Mouse (Mus musculus): ENCODE measurements at regions not wholly inside any gene's neighbourhood (a gene's known extent, or its start where the extent isn't known, plus 50 kb on each side); places are given as distances from the start of the nearest gene placed in this dataset.

DNA sequence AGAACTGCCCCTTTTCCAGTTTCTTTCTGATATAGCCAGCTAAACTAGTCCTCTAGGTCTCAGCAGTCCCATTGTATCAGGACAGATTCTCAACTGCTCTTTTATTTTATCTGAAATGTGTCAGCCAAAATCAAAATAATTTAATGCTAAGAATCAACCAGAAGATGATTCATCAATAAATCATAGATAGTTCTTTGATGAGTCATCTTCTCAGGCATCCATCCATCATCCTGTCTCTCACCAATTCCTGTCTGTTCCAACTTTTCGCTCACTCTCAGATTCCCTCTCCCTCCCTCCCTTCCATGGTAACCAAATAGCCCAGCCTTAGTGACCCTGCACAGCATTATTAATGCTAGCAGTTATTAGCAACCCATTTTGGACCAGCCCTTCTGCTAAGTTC lies 134.0 kb upstream of the Slc24a5 start:
- Histone ChIP-seq H3K4me3 (ENCODE audit: low read depth, low read length) (no peak overlapping the region), H3K4me2 (replicated peaks; ENCODE audit: low read depth) (no peak overlapping the region), H3K9ac (ENCODE audit: low read length) (no peak overlapping the region), H3K27me3 (ENCODE audit: control insufficient read depth, insufficient read depth, low read length) (no peaks in the 10 kb centered on the region), H3K27ac (replicated peaks) (no peak overlapping the region), H3K9me3 (ENCODE audit: control insufficient read depth, low read length) (no peaks in the 10 kb centered on the region), H3K36me3 (ENCODE audit: control insufficient read depth, insufficient read depth, low read length) (no peaks in the 10 kb centered on the region), H3K4me1 (replicated peaks; ENCODE audit: control insufficient read depth, insufficient read depth) (no peaks in the 10 kb centered on the region)
- DNase-seq (ENCODE audit: low spot score) = no peak
- no peak for ATAC-seq (ENCODE audit: low FRiP score, low TSS enrichment)
- WGBS = 53% methylated on average over 1 of the region's 1 CpGs
- TF ChIP-seq CTCF (IDR thresholded peaks at IDR 0.05; ENCODE audit: low read depth) (no peak), EP300 (optimal IDR thresholded peaks at IDR 0.05) (no peak)

DNA sequence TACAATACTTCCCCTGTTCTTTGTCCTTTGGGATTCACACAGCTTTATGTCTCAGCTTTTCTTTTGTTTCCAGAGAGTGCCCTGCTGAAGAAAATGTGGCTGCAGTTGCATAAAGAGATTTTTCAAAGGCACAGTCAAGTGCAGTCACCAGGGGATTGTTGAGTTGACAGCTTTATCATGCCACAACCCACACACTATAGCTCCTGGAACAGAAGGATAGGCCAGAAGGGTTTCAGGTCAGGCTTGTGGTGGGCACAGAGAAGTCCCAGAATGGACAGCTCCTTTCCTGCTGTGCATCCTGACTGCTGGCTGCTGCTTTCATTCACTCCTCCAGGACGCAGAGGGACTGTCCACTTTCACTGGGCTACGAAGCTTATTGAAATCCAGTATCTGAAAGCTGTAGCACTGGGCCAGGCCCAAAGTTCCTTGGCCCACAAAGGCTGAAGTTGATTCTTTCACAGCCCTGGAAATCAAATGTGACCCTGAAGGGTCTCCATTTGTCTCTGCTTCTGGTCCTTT lies 119.6 kb upstream of the Slc24a5 start:
- Histone ChIP-seq H3K4me2 (replicated peaks; ENCODE audit: low read depth) (no peak overlapping the region), H3K27me3 (ENCODE audit: control insufficient read depth, insufficient read depth, low read length) (no peaks in the 10 kb centered on the region), H3K4me1 (replicated peaks; ENCODE audit: control insufficient read depth, insufficient read depth) (no peaks in the 10 kb centered on the region), H3K4me3 (ENCODE audit: low read depth, low read length) (no peak overlapping the region), H3K9me3 (ENCODE audit: control insufficient read depth, low read length) (no peaks in the 10 kb centered on the region), H3K36me3 (ENCODE audit: control insufficient read depth, insufficient read depth, low read length) (no peaks in the 10 kb centered on the region), H3K27ac (replicated peaks) (no peak overlapping the region), H3K9ac (ENCODE audit: low read length) (no peak overlapping the region)
- no peak for DNase-seq (ENCODE audit: low spot score)
- no peak for ATAC-seq (ENCODE audit: low FRiP score, low TSS enrichment)
- 54% methylated on average over 2 of the region's 2 CpGs for WGBS
- TF ChIP-seq EP300 (optimal IDR thresholded peaks at IDR 0.05) (no peak), CTCF (IDR thresholded peaks at IDR 0.05; ENCODE audit: low read depth) (no peak)

DNA sequence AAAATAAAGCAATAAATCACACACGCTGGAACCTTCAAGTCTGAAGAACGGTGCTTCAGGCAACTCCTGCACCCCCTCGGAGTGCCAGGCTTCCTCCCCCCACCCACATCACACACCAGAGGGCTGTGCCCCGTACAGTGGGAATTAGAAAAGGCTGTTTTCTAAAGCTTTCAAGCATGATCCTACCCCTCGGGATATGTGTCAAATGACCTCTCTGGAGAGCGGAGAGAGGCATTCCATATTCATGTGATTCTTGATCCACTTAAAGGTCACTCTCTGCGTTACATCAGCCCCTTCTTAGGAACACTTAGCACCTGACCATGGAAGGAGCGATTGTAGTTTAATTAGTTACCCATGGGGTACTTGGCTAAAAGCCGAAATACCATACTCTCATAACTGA lies 119.1 kb upstream of the Slc24a5 start:
- no peaks in the 10 kb centered on the region for H3K9me3 ChIP-seq (ENCODE audit: control insufficient read depth, low read length)
- no peak overlapping the region for H3K27ac ChIP-seq (replicated peaks)
- no peaks in the 10 kb centered on the region for H3K36me3 ChIP-seq (ENCODE audit: control insufficient read depth, insufficient read depth, low read length)
- no peak overlapping the region for H3K4me2 ChIP-seq (replicated peaks; ENCODE audit: low read depth)
- no peaks in the 10 kb centered on the region for H3K27me3 ChIP-seq (ENCODE audit: control insufficient read depth, insufficient read depth, low read length)
- no peak overlapping the region for H3K9ac ChIP-seq (ENCODE audit: low read length)
- no peaks in the 10 kb centered on the region for H3K4me1 ChIP-seq (replicated peaks; ENCODE audit: control insufficient read depth, insufficient read depth)
- no peak for TF ChIP-seq CTCF (IDR thresholded peaks at IDR 0.05; ENCODE audit: low read depth)
- TF ChIP-seq EP300 (optimal IDR thresholded peaks at IDR 0.05) = no peak
- no peak for DNase-seq (ENCODE audit: low spot score)
- no peak overlapping the region for H3K4me3 ChIP-seq (ENCODE audit: low read depth, low read length)
- WGBS = 65% methylated on average over 9 of the region's 9 CpGs
- no peak for ATAC-seq (ENCODE audit: low FRiP score, low TSS enrichment)

DNA sequence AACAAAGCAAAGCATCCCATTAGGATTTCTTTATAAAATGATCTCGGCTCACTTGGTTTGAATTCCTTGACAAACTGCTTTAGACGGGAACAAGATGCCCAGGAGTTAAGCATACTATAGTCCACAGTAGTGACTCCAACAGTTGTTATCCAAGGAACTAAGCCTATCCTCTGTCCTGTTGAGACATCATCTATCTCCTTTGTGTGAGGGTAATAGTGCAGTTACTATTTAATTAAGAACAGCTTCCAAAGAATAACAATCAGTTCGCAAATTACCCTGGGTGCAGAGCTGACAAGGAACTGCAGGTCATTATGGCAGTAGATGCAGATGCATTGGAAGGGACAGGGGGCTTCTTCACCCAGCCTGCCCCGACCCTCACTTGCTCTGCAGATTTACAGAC lies 115.7 kb upstream of the Slc24a5 start:
- ATAC-seq (ENCODE audit: low FRiP score, low TSS enrichment) = no peak
- TF ChIP-seq CTCF (IDR thresholded peaks at IDR 0.05; ENCODE audit: low read depth) (no peak), EP300 (optimal IDR thresholded peaks at IDR 0.05) (no peak)
- Histone ChIP-seq H3K4me3 (ENCODE audit: low read depth, low read length) (no peak overlapping the region), H3K4me2 (replicated peaks; ENCODE audit: low read depth) (no peak overlapping the region), H3K36me3 (ENCODE audit: control insufficient read depth, insufficient read depth, low read length) (no peaks in the 10 kb centered on the region), H3K9ac (ENCODE audit: low read length) (no peak overlapping the region), H3K27ac (replicated peaks) (no peak overlapping the region), H3K27me3 (ENCODE audit: control insufficient read depth, insufficient read depth, low read length) (no peaks in the 10 kb centered on the region), H3K4me1 (replicated peaks; ENCODE audit: control insufficient read depth, insufficient read depth) (no peaks in the 10 kb centered on the region), H3K9me3 (ENCODE audit: control insufficient read depth, low read length) (no peaks in the 10 kb centered on the region)
- WGBS = 69% methylated on average over 4 of the region's 4 CpGs
- DNase-seq (ENCODE audit: low spot score) = no peak

DNA sequence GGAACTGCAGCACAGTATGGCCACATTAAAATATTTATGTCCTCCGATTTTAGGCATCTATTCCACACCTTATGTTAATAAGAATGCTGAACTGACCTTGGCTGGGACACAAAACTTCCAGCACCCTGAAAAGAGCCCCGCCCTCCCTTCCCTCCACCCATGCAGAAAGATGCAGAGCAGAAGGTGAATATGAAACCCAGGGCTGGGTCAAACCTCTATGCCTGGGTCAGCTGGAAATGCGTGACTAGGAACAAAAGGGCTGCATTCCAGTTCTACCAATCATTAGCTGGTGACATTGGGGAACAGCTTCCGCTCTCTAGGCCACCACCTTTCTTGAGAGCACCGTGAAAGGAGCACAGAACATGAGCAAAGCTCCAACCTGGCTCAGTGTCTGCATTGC lies 114.9 kb upstream of the Slc24a5 start:
- Histone ChIP-seq H3K36me3 (ENCODE audit: control insufficient read depth, insufficient read depth, low read length) (no peaks in the 10 kb centered on the region), H3K4me2 (replicated peaks; ENCODE audit: low read depth) (no peak overlapping the region), H3K27ac (replicated peaks) (no peak overlapping the region), H3K27me3 (ENCODE audit: control insufficient read depth, insufficient read depth, low read length) (no peaks in the 10 kb centered on the region), H3K9me3 (ENCODE audit: control insufficient read depth, low read length) (no peaks in the 10 kb centered on the region), H3K9ac (ENCODE audit: low read length) (no peak overlapping the region), H3K4me3 (ENCODE audit: low read depth, low read length) (no peak overlapping the region), H3K4me1 (replicated peaks; ENCODE audit: control insufficient read depth, insufficient read depth) (no peaks in the 10 kb centered on the region)
- DNase-seq (ENCODE audit: low spot score) = no peak
- TF ChIP-seq CTCF (IDR thresholded peaks at IDR 0.05; ENCODE audit: low read depth) (no peak), EP300 (optimal IDR thresholded peaks at IDR 0.05) (no peak)
- 54% methylated on average over 5 of the region's 5 CpGs for WGBS
- ATAC-seq (ENCODE audit: low FRiP score, low TSS enrichment) = no peak

DNA sequence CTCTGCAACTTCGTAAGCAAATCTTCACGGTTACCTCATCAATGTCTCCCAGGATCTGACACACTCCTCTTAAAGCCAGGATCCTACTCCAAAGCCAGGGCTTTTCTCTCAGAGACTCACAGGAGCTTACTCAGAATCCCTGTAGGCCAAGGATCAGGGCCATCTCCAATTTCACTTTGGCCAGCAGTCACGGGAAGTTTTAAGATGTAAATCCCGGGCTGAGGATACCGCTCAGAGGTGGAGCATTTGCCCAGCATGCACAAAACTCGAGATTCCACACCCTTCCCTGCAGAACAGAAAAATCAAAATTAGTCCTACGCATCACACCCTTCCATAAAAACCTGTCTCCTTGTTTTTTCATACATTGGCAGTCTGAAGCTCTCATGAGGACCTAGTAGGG lies 112.1 kb upstream of the Slc24a5 start:
- Histone ChIP-seq H3K9ac (ENCODE audit: low read length) (no peak overlapping the region), H3K9me3 (ENCODE audit: control insufficient read depth, low read length) (no peaks in the 10 kb centered on the region), H3K4me3 (ENCODE audit: low read depth, low read length) (no peak overlapping the region), H3K4me2 (replicated peaks; ENCODE audit: low read depth) (no peak overlapping the region), H3K27me3 (ENCODE audit: control insufficient read depth, insufficient read depth, low read length) (no peaks in the 10 kb centered on the region), H3K27ac (replicated peaks) (no peak overlapping the region), H3K4me1 (replicated peaks; ENCODE audit: control insufficient read depth, insufficient read depth) (no peaks in the 10 kb centered on the region), H3K36me3 (ENCODE audit: control insufficient read depth, insufficient read depth, low read length) (no peaks in the 10 kb centered on the region)
- no peak for TF ChIP-seq EP300 (optimal IDR thresholded peaks at IDR 0.05)
- no peak for TF ChIP-seq CTCF (IDR thresholded peaks at IDR 0.05; ENCODE audit: low read depth)
- no peak for DNase-seq (ENCODE audit: low spot score)
- WGBS = 46% methylated on average over 7 of the region's 7 CpGs
- ATAC-seq (ENCODE audit: low FRiP score, low TSS enrichment) = no peak
